8 mouse cellular contexts compared by ENCODE assay signal in genomic region chr17:24207768-24208640, GRCm38 (mm10). TPM values are rescaled to one million over a fixed set of nuclear protein-coding genes. Genes with fewer than 3 reads are reported as not detected.
DNase-seq lines count a peak whose midpoint lies in the region; ATAC-seq and TF ChIP-seq lines count a peak whose summit lies in the region.

No protein-coding gene starts in this region.

- no peaks in the 10 kb centered on the region for H3K9me3 ChIP-seq in lung, embryonic 14.5 days (ENCODE audit: low read depth, low read length)
- H3K9me3 ChIP-seq in forebrain, embryonic 14.5 days (replicated peaks; ENCODE audit: control insufficient read depth, low read length), result no peaks in the 10 kb centered on the region
- no peaks in the 10 kb centered on the region for H3K9me3 ChIP-seq in limb, embryonic 10.5 days (replicated peaks)
- no peaks in the 10 kb centered on the region for H3K9me3 ChIP-seq in neural tube, embryonic 14.5 days (ENCODE audit: control insufficient read depth, low read length)

- WGBS in lung, embryonic 14.5 days, result 47% methylated on average over 34 of the region's 34 CpGs
- 63% methylated on average over 34 of the region's 34 CpGs for WGBS in forebrain, embryonic 14.5 days
- 60% methylated on average over 34 of the region's 34 CpGs for WGBS in limb, embryonic 10.5 days
- 52% methylated on average over 34 of the region's 34 CpGs for WGBS in neural tube, embryonic 14.5 days

- peak overlapping the region; percentile 96 for H3K4me2 ChIP-seq in lung, embryonic 14.5 days
- H3K4me2 ChIP-seq in forebrain, embryonic 14.5 days (ENCODE audit: low read length), result peak overlapping the region; percentile 97
- H3K4me2 ChIP-seq in neural tube, embryonic 14.5 days (ENCODE audit: low read depth, low read length), result peak overlapping the region; percentile 92

- peak overlapping the region; percentile 69 for H3K9ac ChIP-seq in lung, embryonic 14.5 days
- H3K9ac ChIP-seq in forebrain, embryonic 14.5 days (ENCODE audit: low read length), result peak overlapping the region; percentile 88
- H3K9ac ChIP-seq in neural tube, embryonic 14.5 days (replicated peaks; ENCODE audit: low read depth, low read length), result peak overlapping the region; percentile 83

- no peak for ATAC-seq in lung, embryonic 14.5 days (ENCODE audit: insufficient read depth)
- no peak for ATAC-seq in forebrain, embryonic 14.5 days
- no peak for ATAC-seq in neural tube, embryonic 14.5 days (ENCODE audit: low read depth)

- peaks cover 61% of the 10 kb centered on the region for H3K4me1 ChIP-seq in lung, embryonic 14.5 days (ENCODE audit: insufficient read depth)
- peaks cover 54% of the 10 kb centered on the region for H3K4me1 ChIP-seq in forebrain, embryonic 14.5 days (ENCODE audit: control insufficient read depth, insufficient read depth, low read length)
- peaks cover 90% of the 10 kb centered on the region for H3K4me1 ChIP-seq in limb, embryonic 10.5 days
- peaks cover 68% of the 10 kb centered on the region for H3K4me1 ChIP-seq in neural tube, embryonic 14.5 days (ENCODE audit: control insufficient read depth, insufficient read depth, low read length)

- TF ChIP-seq CTCF in lung, embryonic 14.5 days (IDR thresholded peaks at IDR 0.05; ENCODE audit: low read depth), result no peak

- peaks cover 20% of the 10 kb centered on the region for H3K27me3 ChIP-seq in lung, embryonic 14.5 days (ENCODE audit: insufficient read depth, low read length)
- H3K27me3 ChIP-seq in forebrain, embryonic 14.5 days (replicated peaks; ENCODE audit: control insufficient read depth, insufficient read depth, low read length), result peaks cover 20% of the 10 kb centered on the region
- peaks cover 22% of the 10 kb centered on the region for H3K27me3 ChIP-seq in limb, embryonic 10.5 days (ENCODE audit: low read depth, poor library complexity, severe bottlenecking)
- 0 out of 2 replicates have a peak, but pooled peaks cover 4% of the 10 kb centered on the region for H3K27me3 ChIP-seq in neural tube, embryonic 14.5 days (ENCODE audit: control insufficient read depth, insufficient read depth, low read length)

- peak overlapping the region; percentile 96 for H3K27ac ChIP-seq in lung, embryonic 14.5 days (ENCODE audit: low read depth)
- no peak overlapping the region for H3K27ac ChIP-seq in forebrain, embryonic 14.5 days (ENCODE audit: low read depth, low read length)
- peak overlapping the region; percentile 96 for H3K27ac ChIP-seq in limb, embryonic 10.5 days
- no peak overlapping the region for H3K27ac ChIP-seq in neural tube, embryonic 14.5 days (ENCODE audit: low read depth, low read length)

- no peaks in the 10 kb centered on the region for H3K36me3 ChIP-seq in lung, embryonic 14.5 days (ENCODE audit: insufficient read depth)
- no peaks in the 10 kb centered on the region for H3K36me3 ChIP-seq in forebrain, embryonic 14.5 days (ENCODE audit: control insufficient read depth, insufficient read depth, low read length)
- H3K36me3 ChIP-seq in limb, embryonic 10.5 days, result peaks cover 4% of the 10 kb centered on the region; the same call in 1 of the 2 replicates
- no peaks in the 10 kb centered on the region for H3K36me3 ChIP-seq in neural tube, embryonic 14.5 days (ENCODE audit: control insufficient read depth, insufficient read depth, low read length)

- DNase-seq in lung, embryonic 14.5 days, result no peak
- DNase-seq in lung, postnatal 10 days, result no peak
- DNase-seq in forebrain, embryonic 14.5 days (ENCODE audit: low spot score), result no peak
- peak; percentile 44 for DNase-seq in limb, embryonic 10.5 days (ENCODE audit: low spot score)
- no peak for DNase-seq in adrenal gland, postnatal 14 days
- no peak for DNase-seq in embryo, embryonic 10 days (ENCODE audit: low spot score)
- no peak for DNase-seq in ovary, adult 18-20 months (ENCODE audit: low spot score)

- peak overlapping the region; percentile 71 for H3K4me3 ChIP-seq in lung, embryonic 14.5 days (ENCODE audit: low read depth, low read length)
- H3K4me3 ChIP-seq in forebrain, embryonic 14.5 days (ENCODE audit: low read depth, low read length), result peak overlapping the region; percentile 46
- peak overlapping the region; percentile 70 for H3K4me3 ChIP-seq in limb, embryonic 10.5 days
- H3K4me3 ChIP-seq in neural tube, embryonic 14.5 days (ENCODE audit: low read depth, low read length), result peak overlapping the region; percentile 36

RNA-seq across cellular contexts. Expression of gene Ntn3, which starts 1.3 kb away (rescaled TPM):
- 8.2 and 10.3 TPM in 2 replicates for polyA plus RNA-seq in lung, embryonic 14.5 days (2014; fragmentation: Nextera tagmentation; extraction: Ambion mirVana)
- polyA plus RNA-seq in forebrain, embryonic 14.5 days (2014; fragmentation: Nextera tagmentation; extraction: Ambion mirVana), result 2.6 and 3.0 TPM in 2 replicates
- polyA plus RNA-seq in limb, embryonic 10.5 days (2016; fragmentation: Nextera tagmentation; extraction: Ambion mirVana), result 6.7 and 10.7 TPM in 2 replicates
- polyA plus RNA-seq in neural tube, embryonic 14.5 days (2014; fragmentation: Nextera tagmentation; extraction: Ambion mirVana), result 5.0 and 5.3 TPM in 2 replicates
- total RNA-seq in adrenal gland, postnatal 14 days (2021), result 2.1 and 2.9 TPM in 2 replicates

RNA-seq across cellular contexts. Expression of gene Tbc1d24, which starts 2.6 kb away (rescaled TPM):
- polyA plus RNA-seq in lung, embryonic 14.5 days (2014; fragmentation: Nextera tagmentation; extraction: Ambion mirVana), result 6.4 and 7.0 TPM in 2 replicates
- polyA plus RNA-seq in forebrain, embryonic 14.5 days (2014; fragmentation: Nextera tagmentation; extraction: Ambion mirVana), result 10.5 and 15.0 TPM in 2 replicates
- polyA plus RNA-seq in limb, embryonic 10.5 days (2016; fragmentation: Nextera tagmentation; extraction: Ambion mirVana), result 3.9 and 8.7 TPM in 2 replicates
- 29.2 and 34.7 TPM in 2 replicates for polyA plus RNA-seq in neural tube, embryonic 14.5 days (2014; fragmentation: Nextera tagmentation; extraction: Ambion mirVana)
- 11.0 and 14.6 TPM in 2 replicates for total RNA-seq in adrenal gland, postnatal 14 days (2021)

RNA-seq across cellular contexts. Expression of gene Tedc2, which starts 12.6 kb away (rescaled TPM):
- 14.5 and 15.2 TPM in 2 replicates for polyA plus RNA-seq in lung, embryonic 14.5 days (2014; fragmentation: Nextera tagmentation; extraction: Ambion mirVana)
- polyA plus RNA-seq in forebrain, embryonic 14.5 days (2014; fragmentation: Nextera tagmentation; extraction: Ambion mirVana), result 11.0 and 12.5 TPM in 2 replicates
- 24.1 and 24.5 TPM in 2 replicates for polyA plus RNA-seq in limb, embryonic 10.5 days (2016; fragmentation: Nextera tagmentation; extraction: Ambion mirVana)
- 10.0 and 11.2 TPM in 2 replicates for polyA plus RNA-seq in neural tube, embryonic 14.5 days (2014; fragmentation: Nextera tagmentation; extraction: Ambion mirVana)
- total RNA-seq in adrenal gland, postnatal 14 days (2021), result 9.2 and 14.0 TPM in 2 replicates

RNA-seq across cellular contexts. Expression of gene Atp6v0c, which starts 38.5 kb away (rescaled TPM):
- 450 and 473 TPM in 2 replicates for polyA plus RNA-seq in lung, embryonic 14.5 days (2014; fragmentation: Nextera tagmentation; extraction: Ambion mirVana)
- polyA plus RNA-seq in forebrain, embryonic 14.5 days (2014; fragmentation: Nextera tagmentation; extraction: Ambion mirVana), result 1,021 and 1,033 TPM in 2 replicates
- 414 and 422 TPM in 2 replicates for polyA plus RNA-seq in limb, embryonic 10.5 days (2016; fragmentation: Nextera tagmentation; extraction: Ambion mirVana)
- 1,444 and 1,794 TPM in 2 replicates for polyA plus RNA-seq in neural tube, embryonic 14.5 days (2014; fragmentation: Nextera tagmentation; extraction: Ambion mirVana)
- total RNA-seq in adrenal gland, postnatal 14 days (2021), result 346 and 376 TPM in 2 replicates

RNA-seq across cellular contexts. Expression of gene Ccnf, which starts 43.3 kb away (rescaled TPM):
- polyA plus RNA-seq in lung, embryonic 14.5 days (2014; fragmentation: Nextera tagmentation; extraction: Ambion mirVana), result 79.3 and 81.1 TPM in 2 replicates
- polyA plus RNA-seq in forebrain, embryonic 14.5 days (2014; fragmentation: Nextera tagmentation; extraction: Ambion mirVana), result 31.8 and 34.3 TPM in 2 replicates
- polyA plus RNA-seq in limb, embryonic 10.5 days (2016; fragmentation: Nextera tagmentation; extraction: Ambion mirVana), result 117 and 120 TPM in 2 replicates
- polyA plus RNA-seq in neural tube, embryonic 14.5 days (2014; fragmentation: Nextera tagmentation; extraction: Ambion mirVana), result 7.0 and 11.1 TPM in 2 replicates
- 12.0 and 12.8 TPM in 2 replicates for total RNA-seq in adrenal gland, postnatal 14 days (2021)

Comparison
In these comparisons a context has a peak if more than half of its experiments do, and no peak if none do; other contexts are left out.
1. H3K27ac ChIP-seq: peak in lung, embryonic 14.5 days (single experiment) and limb, embryonic 10.5 days (single experiment); none in forebrain, embryonic 14.5 days (single experiment) and neural tube, embryonic 14.5 days (single experiment).
2. Peak in every context shown above with its lines, with median percentiles within 50 percentile points of each other: H3K4me2 ChIP-seq, H3K4me3 ChIP-seq and H3K9ac ChIP-seq.